Mouse (Mus musculus) forebrain, embryonic 11.5 days (tissue): ENCODE results near the gene Khdrbs1. TPM values are rescaled to one million over a fixed set of nuclear protein-coding genes. Genes with fewer than 3 reads are reported as not detected.
"Not testable (repeated sequence)": the region's sequence is repeated elsewhere in the genome, so short reads cannot be mapped to it uniquely, and the experiment has no call there.

Source experiments
- ATAC-seq: fragments of 200-750 bp; cut with Nextera tagmentation; replicated peaks from 2 replicates; pipeline ENCODE4 v1.8.0; 2017; ENCODE audit warnings: moderate TSS enrichment; ENCODE audit not compliant: low FRiP score
- DNase-seq: peaks from one replicate; pipeline ENCODE4 v3.0.0-alpha.2; 2017; ENCODE audit warnings: low spot score
- H3K27ac ChIP-seq: fragments of 300-500 bp; sonication (generic); 2 replicates; pipeline ENCODE4 v1.5.1; 2014; ENCODE audit warnings: low read depth, low read length
- H3K27me3 ChIP-seq: fragments of 300-500 bp; sonication (generic); 2 replicates; pipeline ENCODE4 v1.6.1; 2014; ENCODE audit warnings: mild to moderate bottlenecking, low read length, mixed read lengths; ENCODE audit not compliant: control insufficient read depth, insufficient read depth
- H3K36me3 ChIP-seq: fragments of 300-500 bp; sonication (generic); 2 replicates; pipeline ENCODE4 v1.6.1; 2014; ENCODE audit warnings: mild to moderate bottlenecking, low read length, moderate library complexity, mixed read lengths; ENCODE audit not compliant: control insufficient read depth, insufficient read depth
- H3K4me1 ChIP-seq: fragments of 300-500 bp; sonication (generic); replicated peaks from 2 replicates; pipeline ENCODE4 v1.6.1; 2014; ENCODE audit warnings: low read length, mixed read lengths; ENCODE audit not compliant: control insufficient read depth, insufficient read depth
- H3K4me2 ChIP-seq: fragments of 300-500 bp; sonication (generic); 2 replicates; pipeline ENCODE4 v1.6.1; 2014; ENCODE audit warnings: low read depth, mild to moderate bottlenecking, low read length, moderate library complexity, mixed read lengths; ENCODE audit not compliant: severe bottlenecking
- H3K4me3 ChIP-seq: fragments of 300-500 bp; sonication (generic); 2 replicates; pipeline ENCODE4 v1.5.1; 2014; ENCODE audit warnings: low read depth, low read length
- H3K9ac ChIP-seq: fragments of 300-500 bp; sonication (generic); 2 replicates; pipeline ENCODE4 v1.6.1; 2014; ENCODE audit warnings: low read length
- H3K9me3 ChIP-seq: fragments of 300-500 bp; sonication (generic); 2 replicates; pipeline ENCODE4 v1.6.1; 2016; ENCODE audit warnings: low read length, mixed read lengths; ENCODE audit not compliant: control insufficient read depth
- WGBS: fragments of 180-500 bp; shearing (Covaris S2); extraction: QIAGEN DNeasy Blood & Tissue Kit; methylation state at CpG from one replicate; pipeline ENCODE4 v1.1.7; 2014; 5-methylcytosine and 5-hydroxymethylcytosine counted together
- polyA plus RNA-seq: library from polyadenylated mRNA; unstranded; fragments of >200 nt; fragmentation: Nextera tagmentation; extraction: Ambion mirVana; gene quantifications from 2 replicates; pipeline ENCODE4 v1.2.1, GENCODE M21; 2014

Gene Khdrbs1
- polyA plus RNA-seq, 1 experiment from 2014 or later: 185 TPM

GRCm38 (mm10) chr4:129702454-129702853, 39.6 kb downstream of the Khdrbs1 start:
- no peaks in the 10 kb centered on the region for H3K9me3 ChIP-seq
- peaks cover 5% of the 10 kb centered on the region; the same call in 1 of the 2 replicates for H3K36me3 ChIP-seq
- H3K4me2 ChIP-seq: peak overlapping the region; percentile 2; the same call in 1 of the 2 replicates
- peak; percentile 92 for ATAC-seq
- DNase-seq: peak; percentile 84
- peaks cover 7% of the 10 kb centered on the region for H3K4me1 ChIP-seq
- no peaks in the 10 kb centered on the region for H3K27me3 ChIP-seq
- 35% methylated on average over 11 of the region's 11 CpGs for WGBS
- H3K9ac ChIP-seq: peak overlapping the region; percentile 24
- peak overlapping the region; percentile 65 for H3K27ac ChIP-seq
- H3K4me3 ChIP-seq: no peak overlapping the region

- H3K4me1 ChIP-seq: peaks cover 7% of the 10 kb centered on the region
- peak; percentile 87 for DNase-seq
- H3K4me2 ChIP-seq: no peak overlapping the region; the same call in 1 of the 2 replicates
- no peak overlapping the region for H3K4me3 ChIP-seq
- peaks cover 5% of the 10 kb centered on the region; the same call in 1 of the 2 replicates for H3K36me3 ChIP-seq
- 60% methylated on average over 17 of the region's 17 CpGs for WGBS
- peak overlapping the region; percentile 24 for H3K9ac ChIP-seq
- H3K27me3 ChIP-seq: no peaks in the 10 kb centered on the region
- peak overlapping the region; percentile 65 for H3K27ac ChIP-seq
- peak; percentile 42; the same call in 1 of the 2 replicates for ATAC-seq
- H3K9me3 ChIP-seq: no peaks in the 10 kb centered on the region
Measured at GRCm38 (mm10) chr4:129701503-129702377, 40.4 kb downstream of the Khdrbs1 start.

DNA sequence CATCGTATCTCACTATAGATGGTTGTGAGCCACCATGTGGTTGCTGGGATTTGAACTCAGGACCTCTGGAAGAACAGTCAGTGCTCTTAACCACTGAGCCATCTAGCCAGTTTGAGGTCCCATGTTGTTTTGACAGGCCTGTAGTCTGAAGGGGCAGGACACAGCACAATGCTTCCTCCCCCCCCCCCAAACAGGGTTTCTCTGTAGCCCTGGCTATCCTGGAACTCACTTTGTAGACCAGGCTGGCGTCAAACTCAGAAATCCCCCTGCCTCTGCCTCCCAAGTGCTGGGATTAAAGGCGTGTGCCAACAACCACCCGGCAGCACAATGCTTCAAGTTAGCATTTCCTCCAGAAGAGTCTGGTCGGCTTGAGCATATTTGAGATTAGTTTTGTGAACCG, 41.4 kb downstream of the Khdrbs1 start:
- not testable (repeated sequence) for DNase-seq, ATAC-seq, H3K4me2 ChIP-seq, H3K27me3 ChIP-seq, H3K4me3 ChIP-seq, H3K9ac ChIP-seq, H3K27ac ChIP-seq, H3K4me1 ChIP-seq, H3K36me3 ChIP-seq, H3K9me3 ChIP-seq
- 92% methylated on average over 6 of the region's 6 CpGs for WGBS

- DNase-seq: no peak
- 95% methylated on average over 1 of the region's 1 CpGs for WGBS
Measured at GRCm38 (mm10) chr4:129700216-129700615, 41.9 kb downstream of the Khdrbs1 start.

DNA sequence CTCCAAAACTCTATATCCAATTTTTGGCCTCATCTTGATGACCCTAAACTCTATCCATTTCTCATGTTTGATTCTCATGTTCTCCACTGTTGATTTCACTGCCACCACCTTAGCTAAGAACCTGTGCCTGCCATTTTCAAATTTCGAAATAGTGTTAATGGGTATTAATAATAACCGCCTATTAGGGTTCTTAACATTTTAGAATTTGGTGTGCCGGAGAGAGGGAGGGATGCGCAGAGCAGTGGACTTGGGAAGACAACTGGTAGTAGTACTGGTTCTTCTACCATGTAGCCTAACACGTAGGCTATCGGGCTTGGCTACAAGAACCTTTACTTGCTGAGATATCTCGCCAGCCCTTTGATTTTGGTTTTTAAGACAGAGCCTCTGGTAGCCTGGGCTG, 44.9 kb downstream of the Khdrbs1 start:
- DNase-seq (no peak), ATAC-seq (no peak)
- 90% methylated on average over 7 of the region's 7 CpGs for WGBS
- H3K4me2 ChIP-seq: peak overlapping the region; percentile 50
- H3K27me3 ChIP-seq: no peaks in the 10 kb centered on the region
- peaks cover 6% of the 10 kb centered on the region for H3K4me1 ChIP-seq
- H3K27ac ChIP-seq: peak overlapping the region; percentile 95
- H3K36me3 ChIP-seq: peaks cover 7% of the 10 kb centered on the region; the same call in 1 of the 2 replicates
- H3K4me3 ChIP-seq: peak overlapping the region; percentile 68
- H3K9ac ChIP-seq: peak overlapping the region; percentile 75
- H3K9me3 ChIP-seq: no peaks in the 10 kb centered on the region

More at GRCm38 (mm10) chr4:129700216-129700615, 41.9 kb downstream of the Khdrbs1 start:
- Histone ChIP-seq H3K27me3 (no peaks in the 10 kb centered on the region), H3K4me2 (no peak overlapping the region), H3K27ac (no peak overlapping the region), H3K4me3 (no peak overlapping the region), H3K9me3 (no peaks in the 10 kb centered on the region), H3K9ac (no peak overlapping the region), H3K4me1 (peaks cover 7% of the 10 kb centered on the region), H3K36me3 (peaks cover 5% of the 10 kb centered on the region; the same call in 1 of the 2 replicates)
- no peak for ATAC-seq

- under 1% methylated on average over 56 of the region's 57 CpGs for WGBS
- peaks cover 7% of the 10 kb centered on the region; the same call in 1 of the 2 replicates for H3K36me3 ChIP-seq
Measured at GRCm38 (mm10) chr4:129696158-129696985, 45.7 kb downstream of the Khdrbs1 start, which contains the start of gene Tmem39b. Gene Tmem39b, minus strand, starts transcription at chr4:129696838.

DNA sequence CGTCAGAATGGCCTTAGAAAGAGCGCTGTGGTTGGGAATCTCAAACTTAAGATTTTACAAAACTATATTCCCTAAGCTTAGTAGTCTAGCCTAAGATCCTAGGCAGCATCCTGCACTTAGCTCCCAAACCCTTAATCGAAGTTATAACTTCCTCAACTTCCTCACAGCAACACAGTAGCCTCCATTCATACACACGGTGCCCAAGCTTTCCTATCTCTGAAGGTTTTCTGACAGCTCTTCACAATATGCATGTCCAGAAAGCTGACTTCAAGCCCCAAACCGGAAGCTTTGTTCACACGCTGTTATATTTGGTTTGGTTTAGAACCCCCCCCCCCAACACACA, 46.3 kb downstream of the Khdrbs1 start:
- H3K27ac ChIP-seq: no peak overlapping the region; the same call in 1 of the 2 replicates
- peak overlapping the region; percentile 68 for H3K4me3 ChIP-seq
- no peaks in the 10 kb centered on the region for H3K27me3 ChIP-seq
- H3K9ac ChIP-seq: peak overlapping the region; percentile 75
- no peaks in the 10 kb centered on the region for H3K9me3 ChIP-seq
- 27% methylated on average over 6 of the region's 6 CpGs for WGBS
- H3K4me1 ChIP-seq: no peaks in the 10 kb centered on the region; the same call in 1 of the 2 replicates
- no peak for ATAC-seq
- DNase-seq: no peak
- H3K4me2 ChIP-seq: peak overlapping the region; percentile 50
- peaks cover 10% of the 10 kb centered on the region; the same call in 1 of the 2 replicates for H3K36me3 ChIP-seq

More at GRCm38 (mm10) chr4:129696158-129696985, 45.7 kb downstream of the Khdrbs1 start, which contains the start of gene Tmem39b:
- Histone ChIP-seq H3K4me2 (peak within 1 kb of the TSS; percentile 50), H3K27ac (peak within 1 kb of the TSS; percentile 95), H3K9ac (peak within 1 kb of the TSS; percentile 75), H3K4me1 (no peaks in the 10 kb centered on the region; the same call in 1 of the 2 replicates), H3K9me3 (no peaks in the 10 kb centered on the region), H3K27me3 (no peaks in the 10 kb centered on the region), H3K4me3 (peak within 1 kb of the TSS; percentile 68)
- peak; percentile 96 for DNase-seq
- peak; percentile 91 for ATAC-seq

- DNase-seq (no peak), ATAC-seq (no peak)
- no peak overlapping the region for H3K9ac ChIP-seq
- no peaks in the 10 kb centered on the region for H3K27me3 ChIP-seq
- H3K27ac ChIP-seq: no peak overlapping the region
- 96% methylated on average over 6 of the region's 6 CpGs for WGBS
- no peaks in the 10 kb centered on the region for H3K4me1 ChIP-seq
- H3K9me3 ChIP-seq: no peaks in the 10 kb centered on the region
- no peak overlapping the region for H3K4me3 ChIP-seq
- H3K36me3 ChIP-seq: peaks cover 20% of the 10 kb centered on the region; the same call in 1 of the 2 replicates
- no peak overlapping the region for H3K4me2 ChIP-seq
Measured at GRCm38 (mm10) chr4:129684531-129684930, 57.6 kb downstream of the Khdrbs1 start.
